Mouse (Mus musculus) cerebellum, adult 2 months (tissue): Measurements from ENCODE around the gene Negr1. TPM values are rescaled to one million over a fixed set of nuclear protein-coding genes. Genes with fewer than 3 reads are reported as not detected.

ENCODE experiments used
- DNase-seq, 2 experiments: peaks; one replicate each; pipeline ENCODE4 v3.0.0; 2021
- H3K27ac ChIP-seq: fragments of 200-500 bp; 2 replicates; pipeline ENCODE4 v1.5.1; 2012; ENCODE audit warnings: low read length, control low read depth, inconsistent platforms; ENCODE audit not compliant: insufficient read depth
- H3K27me3 ChIP-seq: fragments of 200-500 bp; 2 replicates; pipeline ENCODE4 v1.6.1; 2012; ENCODE audit warnings: inconsistent platforms, mild to moderate bottlenecking, low read length, moderate library complexity; ENCODE audit not compliant: control insufficient read depth, insufficient read depth
- H3K4me1 ChIP-seq: fragments of 200-500 bp; 2 replicates; pipeline ENCODE4 v1.6.1; 2011; ENCODE audit warnings: low read length; ENCODE audit not compliant: control insufficient read depth, insufficient read depth
- H3K4me3 ChIP-seq: fragments of 200-500 bp; replicated peaks from 2 replicates; pipeline ENCODE3; 2011; ENCODE audit warnings: mild to moderate bottlenecking, low read depth, low read length, control low read depth; ENCODE audit not compliant: insufficient read depth
- CTCF ChIP-seq: fragments of 200-500 bp; IDR thresholded peaks from 2 replicates; pipeline ENCODE4 v1.5.1; 2011; ENCODE audit warnings: low read depth, mild to moderate bottlenecking, control low read depth, low read length, moderate library complexity, borderline replicate concordance; ENCODE audit not compliant: insufficient read depth
- POLR2A ChIP-seq: fragments of 200-500 bp; IDR thresholded peaks from 2 replicates; pipeline ENCODE4 v1.6.1; 2011; ENCODE audit warnings: low read length, control low read depth, borderline replicate concordance; ENCODE audit not compliant: insufficient read depth
- WGBS: fragments of 180-500 bp; shearing (Covaris S2); methylation state at CpG from one replicate; pipeline ENCODE4 v1.1.7; 2018; 5-methylcytosine and 5-hydroxymethylcytosine counted together
- polyA plus RNA-seq: library from polyadenylated mRNA; depleted of rRNA; stranded (reverse); fragments of >200 nt; gene quantifications from 2 replicates; pipeline ENCODE4 v1.2.3, GENCODE M21; 2012

The Negr1 gene
- polyA plus RNA-seq, 1 experiment, result 83.3 TPM

- WGBS, result 72% methylated on average over 4 of the region's 4 CpGs
- TF ChIP-seq CTCF (peak; percentile 32; the same call in 1 of the 2 replicates), POLR2A (no peak)
Measured at GRCm38 (mm10) chr3:156955094-156955493, 393.5 kb downstream of the Negr1 start.

GRCm38 (mm10) chr3:156958640-156959039 is 397.0 kb downstream of the Negr1 start:
- Histone ChIP-seq H3K27ac (no peak overlapping the region), H3K4me3 (no peak overlapping the region), H3K27me3 (no peaks in the 10 kb centered on the region), H3K4me1 (no peaks in the 10 kb centered on the region)
- no peak for TF ChIP-seq POLR2A
- no peak for TF ChIP-seq CTCF
- WGBS, result 83% methylated on average over 7 of the region's 7 CpGs
- DNase-seq, result peak in 1 of 2 experiments; percentile 5

More at GRCm38 (mm10) chr3:156955094-156955493, 393.5 kb downstream of the Negr1 start:
- no peaks in the 10 kb centered on the region for H3K27me3 ChIP-seq
- H3K4me3 ChIP-seq, result no peak overlapping the region
- H3K4me1 ChIP-seq, result no peaks in the 10 kb centered on the region
- DNase-seq, result peak; percentile 34 to 56
- no peak overlapping the region for H3K27ac ChIP-seq

GRCm38 (mm10) chr3:156968764-156969163 is 407.2 kb downstream of the Negr1 start:
- H3K27me3 ChIP-seq, result no peaks in the 10 kb centered on the region
- H3K4me1 ChIP-seq, result no peaks in the 10 kb centered on the region; the same call in 1 of the 2 replicates
- TF ChIP-seq POLR2A, result no peak
- TF ChIP-seq CTCF, result no peak
- H3K4me3 ChIP-seq, result no peak overlapping the region
- H3K27ac ChIP-seq, result no peak overlapping the region
- WGBS, result 26% methylated on average over 2 of the region's 2 CpGs
- DNase-seq, result peak in 1 of 2 experiments; percentile 8

- peak in 1 of 2 experiments; percentile 4 for DNase-seq
- WGBS, result 93% methylated on average over 2 of the region's 2 CpGs
- no peak overlapping the region for H3K4me3 ChIP-seq
- no peaks in the 10 kb centered on the region; the same call in 1 of the 2 replicates for H3K4me1 ChIP-seq
- no peak overlapping the region for H3K27ac ChIP-seq
- no peak for TF ChIP-seq CTCF
- no peak for TF ChIP-seq POLR2A
- no peaks in the 10 kb centered on the region for H3K27me3 ChIP-seq
Measured at GRCm38 (mm10) chr3:156971104-156971503, 409.5 kb downstream of the Negr1 start.

GRCm38 (mm10) chr3:156976816-156977215 is 415.2 kb downstream of the Negr1 start:
- no peaks in the 10 kb centered on the region; the same call in 1 of the 2 replicates for H3K4me1 ChIP-seq
- no peak overlapping the region for H3K4me3 ChIP-seq
- no peak overlapping the region for H3K27ac ChIP-seq
- 70% methylated on average over 2 of the region's 2 CpGs for WGBS
- peak in 1 of 2 experiments; percentile 16 for DNase-seq
- no peak for TF ChIP-seq POLR2A
- no peak for TF ChIP-seq CTCF
- H3K27me3 ChIP-seq, result no peaks in the 10 kb centered on the region

GRCm38 (mm10) chr3:156980042-156980716 is 418.6 kb downstream of the Negr1 start:
- TF ChIP-seq CTCF (no peak), POLR2A (no peak)
- Histone ChIP-seq H3K27ac (no peak overlapping the region), H3K27me3 (no peaks in the 10 kb centered on the region), H3K4me1 (peaks cover 4% of the 10 kb centered on the region; the same call in 1 of the 2 replicates), H3K4me3 (no peak overlapping the region)
- DNase-seq, result no peak
- 79% methylated on average over 11 of the region's 11 CpGs for WGBS

GRCm38 (mm10) chr3:156982102-156982501 is 420.5 kb downstream of the Negr1 start:
- 37% methylated on average over 4 of the region's 4 CpGs for WGBS
- Histone ChIP-seq H3K4me1 (peaks cover 4% of the 10 kb centered on the region; the same call in 1 of the 2 replicates), H3K4me3 (no peak overlapping the region), H3K27ac (no peak overlapping the region), H3K27me3 (no peaks in the 10 kb centered on the region)
- DNase-seq, result peak in 1 of 2 experiments; percentile 38
- TF ChIP-seq CTCF (no peak), POLR2A (no peak)

GRCm38 (mm10) chr3:156987113-156987512 is 425.5 kb downstream of the Negr1 start:
- H3K4me3 ChIP-seq, result no peak overlapping the region
- peak; percentile 68 to 84 for DNase-seq
- TF ChIP-seq POLR2A (no peak), CTCF (no peak)
- H3K27me3 ChIP-seq, result no peaks in the 10 kb centered on the region
- peaks cover 8% of the 10 kb centered on the region; the same call in 1 of the 2 replicates for H3K4me1 ChIP-seq
- WGBS, result 14% methylated on average over 3 of the region's 3 CpGs
- no peak overlapping the region for H3K27ac ChIP-seq

- DNase-seq, result no peak
- WGBS, result 24% methylated on average over 2 of the region's 2 CpGs
- Histone ChIP-seq H3K4me3 (no peak overlapping the region), H3K4me1 (peaks cover 4% of the 10 kb centered on the region; the same call in 1 of the 2 replicates), H3K27ac (no peak overlapping the region), H3K27me3 (no peaks in the 10 kb centered on the region)
- TF ChIP-seq POLR2A (no peak), CTCF (no peak)
Measured at GRCm38 (mm10) chr3:156992171-156992570, 430.6 kb downstream of the Negr1 start.
